Mouse (Mus musculus): Measurements from ENCODE around the gene 1700037C18Rik.
"Not testable (repeated sequence)": the region's sequence is repeated elsewhere in the genome, so short reads cannot be mapped to it uniquely, and the experiment has no call there.

Gene 1700037C18Rik

DNA sequence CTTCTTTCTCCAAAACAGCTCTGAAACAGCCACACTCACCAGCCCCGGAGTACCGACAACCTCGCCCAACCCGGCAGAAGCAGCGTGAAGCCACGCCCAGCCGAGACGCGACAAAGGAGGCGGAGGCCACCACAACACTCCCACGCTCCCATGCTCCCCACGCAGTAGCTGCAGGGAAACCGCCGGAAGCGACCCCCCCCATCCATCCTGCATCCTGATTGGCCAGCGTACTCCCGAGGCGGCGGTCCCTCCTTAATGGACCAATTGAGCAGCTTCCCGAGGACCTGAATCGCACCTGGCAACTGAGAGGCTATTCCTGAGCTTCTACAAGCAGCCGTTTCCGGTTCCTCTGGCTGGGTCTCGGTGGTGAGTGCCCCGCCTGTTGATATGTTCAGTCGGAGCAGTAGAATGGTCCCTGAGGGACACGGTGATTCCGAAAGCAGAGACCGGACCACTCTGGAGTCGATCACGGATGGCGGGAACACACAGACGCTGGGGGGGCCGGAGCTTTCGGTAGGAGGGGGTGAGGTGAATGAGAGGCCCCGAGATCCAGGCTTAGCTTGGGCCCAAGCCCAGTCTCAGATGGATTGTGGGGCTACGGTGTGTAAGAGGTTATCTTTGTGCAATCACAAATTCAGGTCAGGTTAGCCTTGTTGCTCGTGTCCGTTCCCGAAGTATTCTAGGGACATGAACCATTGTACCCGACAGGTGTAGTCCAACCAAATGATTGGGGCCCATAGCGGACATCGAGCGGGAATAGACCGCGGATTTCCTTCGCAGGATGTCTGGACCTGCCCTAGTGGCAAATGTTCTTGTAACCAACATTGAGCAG is 36.1 kb downstream of the 1700037C18Rik start, which contains the start of gene Naa60:
Gene Naa60 (plus strand): TSS at position 160 of the 832 bp plus-strand sequence.
- peak; percentile 82 for DNase-seq (ENCODE audit: low spot score)

DNA sequence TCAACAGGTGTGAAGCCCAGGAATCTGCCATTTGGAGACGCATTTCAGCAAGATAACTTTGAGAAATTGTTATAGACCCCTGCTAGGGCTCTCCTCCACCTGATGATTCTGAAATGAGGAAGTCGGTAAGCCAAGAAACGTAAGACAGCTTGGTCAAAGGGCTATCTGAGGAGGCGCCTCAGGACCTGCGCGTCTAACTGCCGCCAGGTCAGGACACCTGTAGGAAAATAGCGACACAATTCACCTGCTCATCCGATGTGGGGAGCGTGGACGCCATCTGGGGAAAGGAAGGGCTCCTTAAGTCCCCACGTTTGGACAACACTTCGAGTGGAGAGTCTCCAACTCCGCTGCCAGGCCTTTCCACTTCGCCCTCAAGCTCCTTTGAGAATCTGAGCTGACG is 36.7 kb downstream of the 1700037C18Rik start:
- DNase-seq (ENCODE audit: low spot score): no peak

DNA sequence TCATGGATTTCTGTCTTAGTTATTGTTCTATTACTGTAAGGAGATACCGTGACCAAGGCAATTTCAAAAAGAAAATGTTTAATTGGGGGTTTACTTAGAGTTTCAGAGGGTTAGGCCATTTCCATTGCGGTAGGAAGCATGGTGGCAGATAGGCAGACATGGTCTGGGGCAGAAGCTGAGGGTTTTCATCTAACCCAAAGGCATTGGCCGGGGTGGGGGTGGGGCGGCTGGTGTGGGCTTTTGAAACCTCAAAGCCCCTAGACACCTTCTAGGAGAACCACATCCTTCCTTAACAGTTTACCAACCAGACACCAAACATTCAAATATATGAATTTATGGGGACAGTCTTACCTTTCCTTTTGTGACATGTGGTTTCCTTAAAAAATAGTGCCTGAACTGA is 49.2 kb downstream of the 1700037C18Rik start:
- no peak for DNase-seq (ENCODE audit: low spot score)

DNA sequence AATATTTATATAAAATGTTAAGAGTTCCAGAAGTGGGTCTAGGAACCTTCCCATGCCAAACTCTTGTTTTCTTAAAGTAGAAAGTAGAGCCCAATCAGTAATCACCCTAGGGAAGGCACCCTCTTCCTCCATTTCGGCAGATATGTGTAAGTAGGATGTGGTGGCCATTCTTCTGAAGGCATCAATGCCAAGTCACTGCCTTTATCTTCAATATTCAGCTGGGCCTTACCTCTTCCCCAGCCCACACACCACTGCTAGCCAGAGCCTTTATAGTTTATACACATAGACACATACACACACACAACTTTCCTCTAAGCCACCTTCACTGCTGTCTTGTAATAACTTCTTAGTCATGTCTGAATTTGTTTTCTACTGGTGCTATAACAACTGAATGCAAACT is 52.7 kb downstream of the 1700037C18Rik start:
- DNase-seq (ENCODE audit: low spot score): no peak

DNA sequence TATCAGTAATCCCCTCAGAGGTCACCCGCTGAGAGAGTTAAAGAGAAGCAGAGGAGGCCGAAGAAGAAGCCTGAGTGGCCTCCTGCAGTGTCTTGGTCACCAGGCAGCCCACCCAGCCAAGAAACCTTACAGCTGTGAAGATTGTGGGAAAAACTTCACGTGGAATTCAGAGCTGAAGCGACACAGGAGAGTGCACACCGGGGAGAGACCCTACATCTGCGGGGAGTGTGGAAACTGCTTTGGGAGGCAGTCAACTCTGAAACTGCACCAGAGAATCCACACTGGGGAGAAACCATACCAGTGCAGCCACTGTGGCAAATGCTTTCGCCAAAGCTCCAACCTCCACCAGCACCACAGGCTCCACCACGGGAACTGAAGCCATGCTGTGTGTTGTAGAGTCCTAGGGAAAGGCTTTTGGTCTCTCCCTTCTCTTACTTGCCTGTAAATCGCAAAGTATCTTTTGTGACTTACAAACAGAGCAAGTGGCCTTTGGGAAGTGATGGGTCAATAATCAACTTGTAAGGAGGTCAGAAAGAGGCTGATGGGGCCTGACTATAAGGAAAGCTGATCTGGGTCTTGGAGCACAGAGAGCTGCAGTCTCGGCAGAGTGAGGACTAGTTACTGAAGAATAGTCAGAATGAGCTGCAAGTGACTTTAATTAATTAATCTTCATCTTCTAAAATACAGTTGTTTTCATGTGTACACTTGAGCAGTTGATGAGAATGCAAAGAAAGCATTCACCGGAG is 53.9 kb downstream of the 1700037C18Rik start:
- DNase-seq (ENCODE audit: low spot score): no peak

DNA sequence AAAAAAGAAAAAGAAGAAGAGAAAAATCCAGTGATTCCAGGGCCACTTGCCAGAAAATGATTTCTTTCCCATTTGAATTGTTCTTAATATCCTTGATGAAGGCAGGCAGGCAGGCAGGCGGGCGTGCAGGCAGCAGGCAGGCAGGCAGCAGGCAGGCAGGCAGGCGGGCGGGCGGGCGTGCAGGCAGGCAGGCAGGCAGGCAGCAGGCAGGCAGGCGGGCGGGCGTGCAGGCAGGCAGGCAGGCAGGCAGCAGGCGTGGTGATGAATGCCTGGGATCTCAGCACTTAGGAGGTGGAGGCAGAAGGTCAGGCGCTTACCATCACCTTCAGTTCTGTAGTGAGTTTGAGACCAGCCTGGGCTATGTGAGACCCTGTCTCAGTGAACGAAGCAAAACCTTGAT is 55.9 kb downstream of the 1700037C18Rik start:
- no peak for DNase-seq (ENCODE audit: low spot score)

DNA sequence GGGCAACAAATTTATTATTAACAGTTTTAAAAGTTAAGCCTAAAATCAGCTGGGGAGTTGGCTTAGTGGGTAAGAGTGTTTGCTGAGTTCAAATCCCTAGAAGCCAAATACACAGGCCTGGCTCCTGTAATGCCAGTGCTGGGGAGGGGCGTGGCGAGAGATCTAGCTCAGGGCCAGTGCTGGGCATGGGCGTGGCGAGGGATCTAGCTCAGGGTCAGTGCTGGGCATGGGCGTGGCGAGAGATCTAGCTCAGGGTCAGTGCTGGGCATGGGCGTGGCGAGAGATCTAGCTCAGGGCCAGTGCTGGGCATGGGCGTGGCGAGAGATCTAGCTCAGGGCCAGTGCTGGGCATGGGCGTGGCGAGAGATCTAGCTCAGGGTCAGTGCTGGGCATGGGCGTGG is 57.2 kb downstream of the 1700037C18Rik start:
- DNase-seq (ENCODE audit: low spot score): not testable (repeated sequence)

DNA sequence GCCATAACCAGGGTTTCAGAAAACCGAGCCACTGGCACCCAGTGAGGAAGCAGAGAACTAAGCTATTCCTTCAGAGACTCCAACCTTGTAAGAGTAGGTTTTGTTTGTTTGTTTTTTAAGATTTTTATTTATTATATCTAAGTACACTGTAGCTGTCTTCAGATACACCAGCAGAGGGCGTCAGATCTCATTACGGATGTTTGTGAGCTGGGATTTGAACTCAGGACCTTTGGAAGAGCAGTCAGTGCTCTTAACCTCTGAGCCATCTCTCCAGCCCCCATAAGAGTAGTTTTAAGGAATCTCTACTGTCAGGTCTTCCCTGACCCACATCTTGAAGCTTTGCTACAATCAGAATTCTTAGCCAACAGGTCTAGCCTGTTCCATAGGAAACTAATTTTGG is 60.1 kb downstream of the 1700037C18Rik start:
- DNase-seq (ENCODE audit: low spot score): no peak

DNA sequence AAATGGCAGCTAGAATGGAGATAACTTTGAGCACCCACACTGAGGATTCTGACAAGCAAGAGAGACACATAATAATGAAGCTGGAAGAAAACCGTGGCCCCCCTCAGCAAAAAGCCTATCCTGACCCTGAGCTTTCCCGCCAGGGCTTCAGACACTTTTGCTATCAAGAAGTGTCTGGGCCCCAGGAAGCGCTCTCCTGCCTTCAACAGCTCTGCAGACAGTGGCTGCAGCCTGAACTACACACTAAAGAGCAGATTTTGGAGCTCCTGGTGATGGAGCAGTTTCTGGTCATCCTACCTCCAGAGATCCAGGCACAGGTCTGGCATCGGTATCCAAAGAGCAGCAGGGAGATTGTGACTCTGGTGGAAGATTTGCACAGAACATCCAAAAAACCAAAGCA is 60.6 kb downstream of the 1700037C18Rik start:
- no peak for DNase-seq (ENCODE audit: low spot score)

DNA sequence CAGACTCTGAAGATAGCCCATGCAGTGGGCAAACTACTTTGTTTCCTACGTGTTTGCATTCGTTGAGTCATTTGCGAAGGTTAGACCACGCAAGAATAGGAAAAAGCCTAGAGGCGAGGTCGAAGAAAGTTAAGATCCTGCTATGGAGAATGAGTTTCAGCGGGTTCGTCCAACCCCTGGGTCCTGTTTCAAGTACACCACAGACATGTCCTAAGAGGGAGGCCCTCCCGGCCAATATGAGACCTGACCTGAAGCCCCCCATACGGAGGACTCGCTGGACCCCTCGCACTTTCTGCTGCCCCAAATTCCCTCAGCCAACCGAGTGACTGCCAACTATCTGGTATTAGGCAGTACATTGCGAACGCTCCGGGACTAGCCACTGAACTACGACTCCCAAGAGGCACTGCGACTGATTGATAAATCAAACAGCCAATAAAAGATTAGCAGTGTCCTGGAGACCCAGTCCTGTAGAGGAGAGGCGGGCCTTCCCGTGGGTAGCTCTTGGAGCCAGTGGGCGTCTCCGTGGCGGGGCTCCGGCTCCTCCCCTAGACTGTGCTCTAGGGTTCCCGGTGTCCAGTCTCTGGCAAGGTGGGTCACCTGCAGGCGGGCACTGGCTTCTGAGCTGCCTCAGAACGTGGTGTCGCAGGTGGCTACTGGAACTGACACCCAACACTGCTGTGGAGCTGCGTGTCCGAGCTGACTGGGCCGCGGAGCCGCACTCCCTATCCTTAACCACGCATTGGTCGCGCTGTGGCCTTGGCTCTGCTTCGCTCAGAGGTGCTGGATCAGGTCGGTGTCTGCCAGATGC is 61.6 kb downstream of the 1700037C18Rik start, which contains the start of gene Zfp174:
Gene Zfp174 (plus strand): TSS at position 558 of the 808 bp plus-strand sequence.
- DNase-seq (ENCODE audit: low spot score): peak; percentile 80

Data from urinary bladder, postnatal 25 days (tissue).